Mouse (Mus musculus) lung, postnatal 4 days (tissue): ENCODE data around the gene Deaf1.

ENCODE experiments used
- DNase-seq, 2 experiments: peaks; one replicate each; pipeline ENCODE4 v3.0.0; 2021

Deaf1 gene

DNA sequence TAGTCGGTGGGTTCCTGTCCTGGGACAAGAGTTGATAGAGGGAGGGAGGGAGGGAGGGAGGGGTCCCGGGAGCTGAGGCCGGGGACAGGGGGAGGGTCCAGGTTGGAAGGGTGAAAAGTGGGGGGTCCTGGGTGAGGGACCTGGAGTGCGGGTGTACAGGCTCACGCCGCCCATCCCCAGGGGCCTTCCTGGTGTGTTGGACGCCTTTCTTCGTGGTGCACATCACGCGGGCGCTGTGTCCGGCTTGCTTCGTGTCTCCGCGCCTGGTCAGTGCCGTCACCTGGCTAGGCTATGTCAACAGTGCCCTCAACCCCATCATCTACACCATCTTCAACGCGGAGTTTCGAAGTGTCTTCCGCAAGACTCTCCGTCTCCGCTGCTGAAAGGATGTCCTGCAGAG lies 33.0 kb downstream of the Deaf1 start:
- no peak for DNase-seq

DNA sequence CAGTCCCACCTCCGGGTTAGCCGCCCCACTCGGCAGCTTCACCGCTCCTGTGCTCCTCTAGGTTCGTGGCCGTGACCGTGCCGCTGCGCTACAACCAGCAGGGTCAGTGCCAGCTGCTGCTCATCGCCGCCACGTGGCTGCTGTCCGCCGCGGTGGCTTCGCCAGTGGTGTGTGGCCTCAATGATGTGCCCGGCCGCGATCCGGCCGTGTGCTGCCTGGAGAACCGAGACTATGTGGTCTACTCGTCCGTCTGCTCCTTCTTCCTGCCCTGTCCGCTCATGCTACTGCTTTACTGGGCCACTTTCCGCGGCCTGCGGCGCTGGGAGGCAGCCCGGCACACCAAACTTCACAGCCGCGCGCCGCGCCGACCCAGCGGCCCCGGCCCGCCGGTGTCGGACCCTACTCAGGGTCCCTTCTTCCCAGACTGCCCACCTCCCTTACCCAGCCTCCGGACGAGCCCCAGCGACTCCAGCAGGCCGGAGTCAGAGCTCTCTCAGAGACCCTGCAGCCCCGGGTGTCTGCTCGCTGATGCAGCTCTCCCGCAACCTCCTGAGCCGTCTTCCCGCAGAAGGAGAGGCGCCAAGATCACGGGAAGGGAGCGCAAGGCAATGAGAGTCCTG lies 33.5 kb downstream of the Deaf1 start:
- DNase-seq: peak; percentile 53 to 73

DNA sequence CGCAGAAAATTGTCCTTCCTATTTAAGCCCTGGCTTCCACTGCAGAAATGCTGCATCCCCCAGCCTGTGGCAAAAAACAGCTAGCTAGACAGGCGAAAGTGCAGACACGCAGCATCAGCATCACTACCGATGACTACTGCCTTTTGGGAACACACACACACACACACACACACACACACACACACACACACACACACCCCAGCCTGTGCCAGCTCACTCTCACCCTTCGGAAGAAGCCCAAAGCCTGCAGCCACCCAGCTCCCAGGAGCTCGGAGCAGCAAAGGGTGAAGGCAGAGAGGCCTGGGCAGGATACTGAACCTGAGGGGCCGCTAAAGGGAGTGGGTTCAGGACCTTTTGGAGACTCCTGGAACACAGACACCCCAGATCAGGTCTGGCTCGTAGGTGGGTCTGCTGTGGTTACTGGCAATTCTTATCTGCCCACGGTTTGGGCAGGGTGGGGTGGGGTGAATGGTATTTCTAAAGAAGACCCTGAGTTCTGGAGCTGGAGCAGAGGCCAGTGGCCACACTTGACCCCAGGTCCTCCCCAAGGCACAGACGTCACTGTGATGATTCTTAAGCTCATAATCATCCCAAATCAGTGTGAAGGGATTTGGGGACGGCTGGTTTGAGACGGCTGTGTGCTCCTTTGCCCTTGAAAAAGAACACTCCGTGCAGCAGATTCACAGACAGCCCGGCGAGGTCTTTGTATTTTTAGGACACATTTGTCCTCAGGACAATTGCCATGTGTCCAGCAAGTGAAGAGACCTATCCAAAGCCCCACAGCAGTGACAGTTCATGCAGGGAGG lies 34.7 kb downstream of the Deaf1 start:
- no peak for DNase-seq

DNA sequence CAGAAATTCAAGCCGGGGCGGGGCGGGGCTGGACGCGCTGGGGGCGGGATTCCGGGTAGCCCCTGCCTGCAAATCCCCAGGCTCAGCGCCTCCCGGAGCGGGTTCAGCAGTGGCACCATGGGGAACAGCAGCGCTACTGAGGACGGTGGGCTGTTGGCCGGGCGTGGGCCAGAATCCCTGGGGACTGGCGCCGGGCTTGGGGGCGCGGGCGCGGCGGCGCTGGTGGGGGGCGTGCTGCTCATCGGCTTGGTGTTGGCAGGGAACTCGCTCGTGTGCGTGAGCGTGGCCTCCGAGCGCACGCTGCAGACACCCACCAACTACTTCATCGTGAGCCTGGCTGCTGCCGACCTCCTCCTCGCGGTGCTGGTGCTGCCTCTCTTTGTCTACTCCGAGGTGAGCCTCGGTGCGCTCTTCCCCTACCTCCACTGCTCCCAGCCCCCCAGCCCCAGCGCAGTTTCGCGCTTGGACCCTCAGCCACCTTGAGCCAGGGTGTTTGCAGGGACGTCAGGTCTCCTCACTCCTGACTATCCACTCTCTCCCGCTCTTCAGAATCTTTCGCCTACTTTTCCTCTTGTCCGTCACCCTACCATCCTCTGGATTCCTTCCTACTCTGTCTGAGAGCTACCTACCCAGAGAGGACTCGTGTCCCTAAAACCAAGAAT lies 35.4 kb downstream of the Deaf1 start, which contains the start of gene Drd4:
TSS of gene Drd4 (plus strand) at position 86 of the 662 bp plus-strand sequence.
- peak; percentile 28 to 53 for DNase-seq

DNA sequence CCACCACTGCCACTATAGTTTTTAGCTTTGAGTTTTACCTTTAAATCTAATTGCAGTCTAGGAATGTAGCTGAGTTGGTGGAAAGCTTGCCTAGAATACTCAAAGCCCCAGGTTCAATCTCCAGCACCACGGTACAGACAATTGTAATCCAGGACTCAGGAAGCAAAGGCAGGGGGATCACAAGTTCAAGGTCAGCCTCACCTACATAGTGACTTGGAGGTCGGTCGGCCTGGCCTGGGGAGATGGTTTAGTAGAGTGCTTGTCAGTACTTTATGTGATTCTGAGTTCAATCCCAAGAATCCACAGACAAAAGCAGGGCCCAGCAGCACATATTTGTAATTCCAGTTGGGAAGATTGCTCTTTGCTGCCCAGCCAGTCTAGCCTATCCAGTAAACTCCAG lies 39.4 kb downstream of the Deaf1 start:
- DNase-seq: no peak

DNA sequence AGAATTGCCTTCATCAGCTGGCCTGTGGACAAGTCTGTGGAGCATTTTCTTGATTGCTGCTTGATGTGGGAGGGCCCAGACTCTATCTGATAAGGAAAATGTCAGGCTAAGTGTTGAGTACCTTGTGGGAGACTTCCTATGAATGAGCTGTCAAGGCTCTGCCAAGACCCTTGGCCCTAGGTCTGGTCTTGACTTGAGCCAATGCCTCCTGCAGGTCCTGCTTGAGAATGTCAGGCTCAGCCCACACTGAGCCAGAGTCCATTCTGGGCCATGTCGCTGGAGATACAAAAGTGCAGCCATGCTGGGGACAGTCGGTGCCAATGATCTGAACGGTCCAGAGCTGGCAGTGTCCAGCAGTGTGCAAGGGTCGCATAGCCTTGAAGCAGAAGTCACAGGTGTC lies 44.7 kb downstream of the Deaf1 start:
- no peak for DNase-seq

DNA sequence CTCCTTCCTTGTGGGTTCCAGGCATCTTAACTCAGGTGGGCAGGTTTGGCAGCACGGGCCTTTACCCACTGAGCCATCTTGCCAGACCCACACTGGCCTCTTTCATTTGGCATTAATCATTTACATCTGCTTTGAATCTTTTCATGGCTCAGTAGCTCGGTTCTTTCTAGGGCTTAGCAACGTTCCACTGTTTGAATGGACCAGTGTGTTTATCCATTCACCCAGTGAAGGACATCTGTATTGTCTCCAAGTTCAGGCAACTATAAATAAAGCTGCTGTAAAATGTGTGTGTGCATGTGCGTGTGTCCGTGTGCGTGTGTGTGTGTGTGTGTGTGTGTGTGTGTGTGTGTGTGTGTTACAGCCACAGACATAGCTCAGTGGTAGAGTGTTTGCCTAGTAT lies 46.0 kb downstream of the Deaf1 start:
- DNase-seq: no peak

DNA sequence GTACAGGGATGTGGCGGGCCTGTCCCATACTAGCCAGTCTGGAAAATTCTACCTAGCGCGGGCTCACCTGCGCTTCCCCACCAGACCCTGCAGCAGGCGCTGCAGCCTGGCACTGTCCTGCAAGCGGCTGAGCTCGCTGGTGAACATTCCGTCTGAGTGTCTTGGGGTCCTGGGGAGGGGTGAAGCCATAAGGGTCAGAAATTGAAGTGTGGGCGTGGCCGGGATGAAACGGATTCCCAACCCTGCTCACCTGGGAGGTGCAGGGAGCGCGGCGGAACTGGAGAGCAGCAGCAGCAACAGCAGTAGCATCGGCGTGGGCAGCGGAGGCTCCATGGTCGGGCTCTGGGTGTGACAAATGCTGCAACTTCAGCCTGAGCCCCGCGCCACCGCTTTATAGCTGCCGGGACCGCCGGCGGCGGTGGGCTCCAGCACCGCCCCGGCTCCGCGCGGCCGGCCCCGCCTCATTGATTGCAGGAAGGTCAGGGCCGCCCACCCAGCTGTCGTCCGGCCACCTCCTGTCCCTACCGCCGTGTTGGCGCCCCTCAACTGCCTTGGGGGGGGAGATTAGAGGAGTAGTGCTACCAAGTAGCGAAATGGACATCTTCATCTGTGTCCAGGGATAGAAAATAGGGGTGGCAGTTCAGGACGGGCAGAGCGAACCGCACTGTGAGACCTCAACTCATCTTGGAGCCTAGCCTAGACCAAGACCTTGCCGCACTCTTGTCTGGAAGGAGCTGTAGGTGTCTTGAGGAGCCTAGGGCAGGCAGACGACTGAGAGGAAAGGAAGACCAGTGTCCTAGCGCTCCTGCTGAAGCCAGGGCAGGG lies 48.5 kb downstream of the Deaf1 start, which contains the start of gene Sct:
TSS of gene Sct (minus strand) at position 368 of the 825 bp plus-strand sequence.
- peak in 1 of 2 experiments; percentile 27 for DNase-seq

DNA sequence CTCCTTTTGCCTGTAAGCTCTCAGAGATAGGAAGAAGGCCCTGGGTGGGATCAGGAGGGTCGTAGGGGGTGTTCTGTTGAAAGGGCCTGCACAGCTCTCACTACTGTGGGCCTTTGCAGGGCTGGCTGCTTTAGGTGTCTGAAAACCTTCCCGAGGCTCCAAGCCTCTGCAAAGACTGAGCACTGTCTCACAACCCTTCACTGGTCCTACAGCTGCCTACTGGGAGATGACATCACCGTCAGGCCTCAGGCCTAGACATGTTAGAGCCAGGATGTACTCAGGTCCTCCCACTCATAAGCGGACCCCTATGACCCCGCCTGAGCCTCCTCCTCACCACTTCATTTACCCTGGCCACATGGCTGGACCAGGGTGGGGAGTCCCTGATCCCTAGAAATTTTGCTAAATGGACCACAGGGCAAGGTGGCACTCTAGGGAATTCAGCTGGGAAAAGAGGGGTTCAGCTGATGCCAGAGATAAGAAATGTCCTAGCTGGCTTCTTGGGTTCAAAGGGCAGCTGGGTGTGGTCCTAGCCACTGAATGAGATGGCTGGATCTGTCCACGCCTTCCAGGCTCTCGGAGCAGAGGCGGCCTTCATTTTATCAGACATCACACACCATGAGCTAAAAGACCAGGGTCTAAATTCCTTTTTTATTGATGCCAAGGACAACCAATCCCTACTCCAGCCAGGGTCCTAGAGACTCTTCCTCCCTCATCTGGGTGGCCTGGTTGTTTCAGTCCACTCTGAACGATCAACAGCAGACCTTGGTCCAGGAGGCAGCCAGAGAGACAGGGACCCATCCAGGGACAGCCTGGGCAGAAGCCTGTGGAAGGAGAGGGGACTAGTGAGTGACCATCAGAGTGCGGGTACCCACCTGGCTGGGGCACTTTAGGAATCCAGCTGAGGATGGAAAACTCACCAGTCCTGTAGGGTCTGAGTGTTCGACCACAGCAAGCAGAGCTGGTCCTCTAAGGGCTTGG lies 49.5 kb downstream of the Deaf1 start:
- no peak for DNase-seq

DNA sequence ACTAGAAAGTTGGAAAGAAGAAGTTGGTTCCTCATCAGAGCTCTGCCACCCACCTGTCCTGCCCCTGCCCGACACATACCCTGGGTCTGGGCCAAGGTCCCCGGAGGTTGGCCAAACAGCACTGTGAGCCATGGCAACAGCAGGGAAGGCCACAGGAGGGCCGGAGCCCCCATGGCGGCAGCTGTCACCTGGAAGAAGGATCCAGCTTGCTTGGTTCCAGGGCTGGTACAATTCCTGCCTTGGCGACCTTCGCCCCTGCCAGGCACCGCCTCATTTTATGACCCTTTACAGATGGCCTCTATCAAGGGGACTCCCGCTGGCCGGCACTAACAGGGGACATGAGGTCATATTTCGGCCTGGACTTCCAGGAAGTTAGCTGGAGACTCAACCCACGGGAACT lies 50.9 kb downstream of the Deaf1 start, which contains the start of gene Cdhr5:
TSS of gene Cdhr5 (minus strand) at position 241 of the 400 bp plus-strand sequence.
- no peak for DNase-seq

DNA sequence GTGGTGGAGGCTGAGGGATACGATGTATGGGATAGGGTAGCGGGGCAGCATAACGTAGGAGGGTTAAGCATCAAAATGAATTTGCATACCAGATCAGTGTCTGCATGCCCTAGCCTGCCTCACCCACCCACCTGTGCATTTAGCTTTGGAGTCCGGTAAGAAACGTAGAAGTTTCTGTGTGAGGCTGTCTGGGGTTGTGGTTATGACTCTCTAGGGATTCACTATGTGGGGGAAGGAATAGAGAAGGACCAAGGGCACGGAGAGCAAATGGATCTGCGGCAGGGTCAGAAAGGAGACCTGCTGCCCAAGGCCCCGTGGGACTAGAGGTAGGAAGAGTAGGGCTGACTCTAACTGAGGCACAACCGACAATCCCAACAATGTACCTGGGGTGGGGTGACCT lies 52.1 kb downstream of the Deaf1 start:
- no peak for DNase-seq

DNA sequence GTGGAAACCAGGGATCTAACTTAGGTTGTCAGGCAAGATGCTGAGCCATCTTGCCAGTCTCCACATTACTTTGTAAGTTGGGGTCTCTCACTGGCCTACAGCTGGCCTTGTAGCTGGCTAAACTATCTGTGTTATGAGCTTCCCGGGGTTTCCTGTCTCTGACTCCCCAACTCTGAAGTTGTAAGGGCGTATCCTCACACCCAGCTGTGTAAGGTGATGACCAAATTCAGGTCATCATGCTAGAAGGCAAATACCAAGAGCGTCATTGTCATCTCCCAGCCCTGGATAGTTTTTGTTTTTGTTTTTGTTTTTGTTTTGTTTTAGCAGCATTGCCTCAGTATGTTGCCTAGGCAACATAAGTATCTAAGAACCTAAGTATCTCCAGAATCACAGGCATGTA lies 56.9 kb downstream of the Deaf1 start:
- no peak for DNase-seq

DNA sequence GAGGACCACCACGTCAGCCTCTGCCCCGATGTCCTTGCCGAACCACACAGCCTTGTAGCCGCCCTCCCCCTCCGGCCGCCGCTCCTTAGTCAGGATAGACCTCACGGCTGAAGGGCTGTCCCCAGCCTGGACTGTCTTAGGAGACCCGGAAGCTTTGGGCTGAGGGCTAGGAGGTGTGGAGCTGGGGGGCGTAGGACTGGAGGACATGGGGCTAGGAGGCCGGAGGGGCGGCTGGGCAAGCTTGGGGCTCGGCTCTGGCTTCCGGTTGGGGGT lies 58.3 kb downstream of the Deaf1 start:
- DNase-seq: no peak

DNA sequence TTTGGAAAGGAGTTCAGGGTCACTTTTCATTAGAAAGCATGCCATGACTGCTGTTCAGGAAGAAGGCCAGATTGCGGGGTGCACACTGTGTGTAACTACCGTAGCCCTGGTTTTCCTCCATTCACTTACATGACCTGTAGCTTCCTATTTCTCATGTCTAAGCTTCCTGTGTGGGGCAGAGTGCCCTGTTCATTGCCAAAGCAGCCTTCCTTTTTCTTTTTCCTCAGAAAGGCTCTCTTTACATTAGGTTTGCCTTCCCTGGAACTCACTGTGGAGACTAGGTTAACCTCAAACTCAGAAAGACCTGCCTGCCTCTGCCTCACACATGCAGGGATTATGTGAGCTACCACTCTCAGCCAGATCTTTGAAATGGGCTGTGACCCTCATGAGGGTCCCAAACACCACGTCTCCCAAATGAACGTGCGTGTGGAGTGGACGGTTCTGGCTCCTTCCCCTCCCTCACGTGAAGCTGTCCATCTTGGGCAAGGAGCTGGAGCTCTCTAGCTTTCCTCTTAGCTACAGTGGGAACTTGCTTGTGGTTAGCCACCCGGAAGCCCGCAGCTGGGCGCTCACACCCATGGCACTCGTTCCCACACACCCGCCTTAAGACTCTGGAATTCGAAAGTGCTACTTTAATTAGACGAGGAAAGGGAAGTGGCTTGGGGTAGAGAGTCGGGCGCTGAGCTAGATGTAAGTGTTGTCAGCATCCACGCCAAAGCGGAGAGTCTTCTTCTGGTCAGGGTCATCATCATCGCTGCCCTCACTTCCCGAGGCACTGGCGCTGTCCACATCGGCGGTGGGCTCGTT lies 58.8 kb downstream of the Deaf1 start:
- DNase-seq: peak; percentile 42 to 61

DNA sequence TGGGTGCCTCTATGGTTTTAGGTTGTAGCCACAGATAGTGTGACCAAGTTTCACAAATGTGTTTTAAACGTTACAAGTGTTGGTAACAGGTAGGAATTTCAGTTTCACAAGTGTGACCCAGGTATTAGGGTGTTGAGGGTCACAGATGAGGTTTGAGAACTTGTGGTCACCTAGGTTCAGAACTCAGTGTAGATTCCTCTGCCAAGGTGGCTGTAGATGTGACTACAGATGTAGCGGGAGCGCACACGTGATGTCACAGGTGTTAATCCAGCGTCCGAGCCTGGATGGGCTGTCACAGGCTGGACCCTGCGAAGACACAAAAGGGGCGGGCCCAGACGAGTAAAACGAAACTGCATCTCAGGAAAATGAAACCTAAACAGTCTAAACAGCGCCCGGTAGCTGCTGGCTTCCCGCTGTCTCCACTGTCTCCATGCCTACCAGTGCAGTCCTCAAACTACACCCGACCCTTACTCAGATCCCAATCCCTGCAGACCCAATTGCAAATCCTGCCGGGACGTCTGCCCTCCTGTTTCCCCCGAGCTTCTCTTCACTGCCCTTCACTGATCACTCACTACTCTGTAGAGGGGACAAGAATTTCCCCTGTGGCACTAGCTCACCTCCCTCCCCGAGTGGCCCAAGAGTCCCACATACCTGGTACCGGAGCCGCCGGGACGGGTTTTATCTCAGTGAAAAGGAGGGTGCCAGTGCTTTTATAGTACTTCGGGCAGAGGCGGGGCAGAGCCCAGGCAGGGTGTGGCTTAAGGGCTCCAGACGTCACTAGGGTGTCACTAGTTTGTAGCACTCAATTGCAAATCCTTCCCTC lies 61.5 kb downstream of the Deaf1 start, which contains the start of gene Irf7:
TSS of gene Irf7 (minus strand) at position 743 of the 823 bp plus-strand sequence.
- DNase-seq: peak; percentile 73 to 79

DNA sequence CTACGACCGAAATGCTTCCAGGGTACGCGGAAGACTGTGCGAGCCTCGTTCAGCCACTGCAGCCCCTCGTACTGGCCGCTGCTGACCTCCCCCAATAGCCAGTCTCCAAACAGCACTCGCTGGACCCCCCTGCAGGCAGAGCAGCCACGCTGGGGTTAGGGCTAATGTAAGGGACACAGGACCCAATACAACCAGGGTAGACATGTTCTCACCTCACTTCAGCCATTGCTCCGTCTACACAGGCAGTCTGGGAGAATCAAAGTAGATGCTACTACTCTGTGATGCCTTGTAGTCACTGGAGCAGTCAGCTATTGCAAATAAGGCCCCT lies 62.1 kb downstream of the Deaf1 start:
- no peak for DNase-seq

DNA sequence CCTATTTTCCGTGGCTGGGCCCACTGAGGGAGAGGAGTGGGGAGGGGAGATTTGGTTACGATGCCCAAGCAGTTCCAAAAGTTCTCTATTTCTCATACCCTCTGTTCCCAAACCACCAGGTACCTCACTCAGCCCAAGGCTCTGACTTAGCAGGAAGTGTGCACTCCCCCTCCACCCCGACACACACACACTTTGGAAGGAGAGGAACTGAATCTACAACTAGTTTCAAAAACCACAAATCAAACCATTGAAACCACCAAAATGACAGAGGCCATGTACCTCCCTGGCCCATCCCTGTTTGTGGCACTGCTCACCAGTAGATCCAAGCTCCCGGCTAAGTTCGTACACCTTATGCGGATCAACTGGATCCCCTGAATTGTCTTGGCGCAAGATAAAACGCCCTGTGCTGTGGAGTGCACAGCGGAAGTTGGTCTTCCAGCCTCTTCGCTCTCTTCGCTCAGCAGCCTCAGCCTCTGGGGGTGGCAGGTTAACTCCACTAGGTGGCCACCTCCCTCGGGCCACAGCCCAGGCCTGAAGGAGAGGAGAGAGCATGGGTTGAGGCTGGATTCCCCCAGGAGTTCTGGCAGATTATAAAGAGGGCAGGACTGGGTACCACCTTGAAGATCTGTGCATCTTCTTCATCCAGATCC lies 62.6 kb downstream of the Deaf1 start:
- peak; percentile 53 to 63 for DNase-seq

DNA sequence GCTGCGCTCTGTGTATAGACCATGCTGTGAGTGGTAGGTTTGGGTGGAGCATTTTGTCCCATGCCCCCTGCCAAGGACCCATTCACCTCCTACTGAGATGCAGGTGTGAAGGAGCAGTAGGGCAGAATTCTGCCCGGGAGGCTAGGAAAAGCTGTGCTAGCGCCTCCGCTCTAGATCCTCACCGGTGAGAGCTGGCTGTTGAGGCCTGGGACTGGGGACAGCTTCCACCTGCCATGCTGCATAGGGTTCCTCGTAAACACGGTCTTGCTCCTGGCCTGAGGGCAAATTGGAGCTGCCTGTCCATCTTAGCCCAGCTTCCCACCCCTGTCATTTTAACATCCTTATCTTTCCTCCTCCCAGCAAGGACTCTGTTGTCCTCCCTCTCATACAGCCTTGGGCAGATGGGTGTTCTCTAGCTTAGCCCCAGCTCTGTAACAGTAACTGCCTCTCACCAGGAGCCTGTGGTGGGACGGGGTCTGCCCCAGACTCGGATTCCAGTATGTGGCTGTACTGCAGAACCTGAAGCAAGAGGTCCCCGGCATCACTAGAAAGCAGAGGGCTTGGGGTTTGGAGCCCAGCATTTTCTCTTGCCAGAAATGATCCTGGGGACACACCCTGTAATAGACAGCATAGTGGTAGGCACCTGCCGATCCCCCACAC lies 63.3 kb downstream of the Deaf1 start:
- DNase-seq: no peak

DNA sequence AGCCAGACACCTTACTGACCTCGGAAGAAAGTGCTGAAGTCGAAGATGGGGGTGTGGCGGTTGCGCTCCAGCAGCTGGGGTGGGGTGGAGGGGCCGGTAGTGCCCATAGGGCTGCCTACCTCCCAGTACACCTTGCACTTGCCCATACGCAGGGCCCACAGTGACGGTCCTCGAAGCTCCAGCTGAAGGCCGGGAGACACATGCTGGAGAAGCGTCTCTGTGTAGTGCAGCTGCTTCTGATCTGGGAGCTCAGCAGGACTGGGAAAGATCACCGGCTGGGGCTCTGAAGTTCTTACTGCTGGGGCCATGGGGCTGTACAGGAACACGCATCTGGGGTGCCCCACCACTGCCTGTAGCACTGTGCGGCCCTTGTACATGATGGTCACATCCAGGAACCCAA lies 63.9 kb downstream of the Deaf1 start:
- no peak for DNase-seq
